Mouse (Mus musculus) heart, embryonic 13.5 days (tissue): Measurements from ENCODE around the gene Traf1. TPM values are rescaled to one million over a fixed set of nuclear protein-coding genes. Genes with fewer than 3 reads are reported as not detected.
A peak's percentile ranks its signal among the peaks of the same experiment; 100 is the strongest.

Source experiments
- ATAC-seq: fragments of 200-750 bp; cut with Nextera tagmentation; 2 replicates; pipeline ENCODE4 v1.8.0; 2017; ENCODE audit warnings: moderate TSS enrichment; ENCODE audit not compliant: insufficient number of reproducible peaks, low FRiP score, low TSS enrichment; ENCODE audit errors: extremely low read depth
- H3K27ac ChIP-seq: fragments of 300-500 bp; sonication (generic); replicated peaks from 2 replicates; pipeline ENCODE4 v1.5.1; 2015; ENCODE audit warnings: moderate library complexity, mild to moderate bottlenecking, inconsistent platforms
- H3K27me3 ChIP-seq: fragments of 300-500 bp; sonication (generic); replicated peaks from 2 replicates; pipeline ENCODE4 v1.6.1; 2015; ENCODE audit warnings: mild to moderate bottlenecking, inconsistent platforms
- H3K36me3 ChIP-seq: fragments of 300-500 bp; sonication (generic); 2 replicates; pipeline ENCODE4 v1.6.1; 2015; ENCODE audit warnings: mild to moderate bottlenecking, inconsistent platforms
- H3K4me1 ChIP-seq: fragments of 300-500 bp; sonication (generic); 2 replicates; pipeline ENCODE4 v1.6.1; 2015; ENCODE audit warnings: inconsistent platforms
- H3K4me2 ChIP-seq: fragments of 300-500 bp; sonication (generic); 2 replicates; pipeline ENCODE4 v1.6.1; 2015; ENCODE audit warnings: inconsistent platforms, mild to moderate bottlenecking, moderate library complexity
- H3K4me3 ChIP-seq: fragments of 300-500 bp; sonication (generic); 2 replicates; pipeline ENCODE4 v1.5.1; 2015; ENCODE audit warnings: moderate library complexity, mild to moderate bottlenecking, inconsistent platforms
- H3K9ac ChIP-seq: fragments of 300-500 bp; sonication (generic); 2 replicates; pipeline ENCODE4 v1.6.1; 2015; ENCODE audit warnings: inconsistent platforms, mild to moderate bottlenecking, moderate library complexity
- H3K9me3 ChIP-seq: fragments of 300-500 bp; sonication (generic); 2 replicates; pipeline ENCODE4 v1.6.1; 2016; ENCODE audit warnings: inconsistent platforms
- WGBS: fragments of 180-500 bp; shearing (Covaris S2); methylation state at CpG from one replicate; pipeline ENCODE4 v1.1.7; 2015; ENCODE audit warnings: mixed read lengths; 5-methylcytosine and 5-hydroxymethylcytosine counted together
- polyA plus RNA-seq: library from polyadenylated mRNA; unstranded; fragments of >200 nt; fragmentation: Nextera tagmentation; extraction: Ambion mirVana; gene quantifications from 2 replicates; pipeline ENCODE4 v1.2.1, GENCODE M21; 2015

Traf1 gene
- polyA plus RNA-seq, 1 experiment from 2014 or later: 1.9 TPM

GRCm38 (mm10) chr2:34965806-34966205 is 4.2 kb upstream of the Traf1 start:
- Histone ChIP-seq H3K36me3 (no peaks in the 10 kb centered on the region), H3K27me3 (peaks cover 3% of the 10 kb centered on the region; the same call in 1 of the 2 replicates), H3K4me2 (no peak overlapping the region), H3K9ac (0 out of 2 replicates have a peak overlapping the region, but pooled peaks have one; percentile 7), H3K4me1 (peaks cover 24% of the 10 kb centered on the region), H3K4me3 (no peak overlapping the region), H3K27ac (no peak overlapping the region), H3K9me3 (no peaks in the 10 kb centered on the region)
- 70% methylated on average over 8 of the region's 8 CpGs for WGBS
- no peak for ATAC-seq

GRCm38 (mm10) chr2:34965293-34965692 is 3.7 kb upstream of the Traf1 start:
- Histone ChIP-seq H3K27ac (no peak overlapping the region), H3K9me3 (no peaks in the 10 kb centered on the region), H3K36me3 (no peaks in the 10 kb centered on the region), H3K9ac (no peak overlapping the region), H3K4me2 (peak overlapping the region; percentile 38), H3K27me3 (peaks cover 3% of the 10 kb centered on the region; the same call in 1 of the 2 replicates), H3K4me3 (no peak overlapping the region), H3K4me1 (peaks cover 26% of the 10 kb centered on the region)
- WGBS: 42% methylated on average over 9 of the region's 9 CpGs
- ATAC-seq: no peak

GRCm38 (mm10) chr2:34964651-34965050 is 3.1 kb upstream of the Traf1 start:
- Histone ChIP-seq H3K27ac (no peak overlapping the region), H3K4me2 (no peak overlapping the region), H3K4me3 (no peak overlapping the region), H3K4me1 (peaks cover 23% of the 10 kb centered on the region), H3K9ac (no peak overlapping the region), H3K36me3 (no peaks in the 10 kb centered on the region), H3K9me3 (no peaks in the 10 kb centered on the region), H3K27me3 (peaks cover 8% of the 10 kb centered on the region; the same call in 1 of the 2 replicates)
- ATAC-seq: no peak
- WGBS: 75% methylated on average over 9 of the region's 9 CpGs

- Histone ChIP-seq H3K36me3 (no peaks in the 10 kb centered on the region), H3K4me3 (no peak overlapping the region), H3K4me1 (peaks cover 23% of the 10 kb centered on the region), H3K4me2 (no peak overlapping the region), H3K9me3 (no peaks in the 10 kb centered on the region), H3K27me3 (peaks cover 10% of the 10 kb centered on the region; the same call in 1 of the 2 replicates), H3K9ac (no peak overlapping the region), H3K27ac (no peak overlapping the region)
- WGBS: 81% methylated on average over 6 of the region's 6 CpGs
- no peak for ATAC-seq
Observed at GRCm38 (mm10) chr2:34964230-34964629, 2.7 kb upstream of the Traf1 start.

- H3K4me1 ChIP-seq: peaks cover 23% of the 10 kb centered on the region
- H3K9ac ChIP-seq: no peak overlapping the region
- WGBS: 70% methylated on average over 13 of the region's 13 CpGs
- H3K9me3 ChIP-seq: no peaks in the 10 kb centered on the region
- H3K27me3 ChIP-seq: peaks cover 14% of the 10 kb centered on the region; the same call in 1 of the 2 replicates
- H3K4me2 ChIP-seq: no peak overlapping the region
- H3K36me3 ChIP-seq: no peaks in the 10 kb centered on the region
- no peak; the same call in 1 of the 2 replicates for ATAC-seq
- no peak overlapping the region for H3K27ac ChIP-seq
- H3K4me3 ChIP-seq: no peak overlapping the region
Observed at GRCm38 (mm10) chr2:34963371-34963956, 1.9 kb upstream of the Traf1 start.

GRCm38 (mm10) chr2:34962893-34963292 is 1.3 kb upstream of the Traf1 start:
- Histone ChIP-seq H3K4me1 (peaks cover 23% of the 10 kb centered on the region), H3K9ac (no peak overlapping the region), H3K27me3 (peaks cover 17% of the 10 kb centered on the region; the same call in 1 of the 2 replicates), H3K27ac (no peak overlapping the region), H3K36me3 (no peaks in the 10 kb centered on the region), H3K4me2 (no peak overlapping the region), H3K4me3 (no peak overlapping the region), H3K9me3 (no peaks in the 10 kb centered on the region)
- WGBS: 62% methylated on average over 9 of the region's 9 CpGs
- no peak for ATAC-seq

GRCm38 (mm10) chr2:34962211-34962610 is 639 bp upstream of the Traf1 start:
- no peaks in the 10 kb centered on the region for H3K36me3 ChIP-seq
- H3K4me1 ChIP-seq: peaks cover 23% of the 10 kb centered on the region
- no peak overlapping the region for H3K4me3 ChIP-seq
- H3K27ac ChIP-seq: no peak overlapping the region
- H3K9ac ChIP-seq: 0 out of 2 replicates have a peak overlapping the region, but pooled peaks have one; percentile 70
- H3K27me3 ChIP-seq: peaks cover 17% of the 10 kb centered on the region; the same call in 1 of the 2 replicates
- H3K9me3 ChIP-seq: no peaks in the 10 kb centered on the region
- 61% methylated on average over 2 of the region's 2 CpGs for WGBS
- ATAC-seq: no peak
- 0 out of 2 replicates have a peak overlapping the region, but pooled peaks have one; percentile 69 for H3K4me2 ChIP-seq

GRCm38 (mm10) chr2:34960966-34961365 is 606 bp downstream of the Traf1 start:
- no peaks in the 10 kb centered on the region for H3K36me3 ChIP-seq
- peaks cover 17% of the 10 kb centered on the region; the same call in 1 of the 2 replicates for H3K27me3 ChIP-seq
- H3K9me3 ChIP-seq: no peaks in the 10 kb centered on the region
- peak overlapping the region; percentile 69 for H3K4me2 ChIP-seq
- H3K4me1 ChIP-seq: peaks cover 23% of the 10 kb centered on the region
- H3K4me3 ChIP-seq: peak overlapping the region; percentile 43
- no peak overlapping the region for H3K27ac ChIP-seq
- WGBS: 59% methylated on average over 6 of the region's 6 CpGs
- H3K9ac ChIP-seq: peak overlapping the region; percentile 70
- no peak for ATAC-seq

GRCm38 (mm10) chr2:34960466-34960865 is 1.1 kb downstream of the Traf1 start:
- Histone ChIP-seq H3K27ac (no peak overlapping the region), H3K9me3 (no peaks in the 10 kb centered on the region), H3K27me3 (peaks cover 17% of the 10 kb centered on the region; the same call in 1 of the 2 replicates), H3K4me2 (no peak overlapping the region), H3K4me1 (peaks cover 23% of the 10 kb centered on the region), H3K4me3 (no peak overlapping the region), H3K9ac (no peak overlapping the region), H3K36me3 (no peaks in the 10 kb centered on the region)
- ATAC-seq: no peak
- 68% methylated on average over 4 of the region's 5 CpGs for WGBS

- Histone ChIP-seq H3K9ac (no peak overlapping the region), H3K9me3 (no peaks in the 10 kb centered on the region), H3K4me2 (no peak overlapping the region), H3K36me3 (no peaks in the 10 kb centered on the region), H3K27ac (no peak overlapping the region), H3K4me1 (peaks cover 22% of the 10 kb centered on the region), H3K27me3 (peaks cover 17% of the 10 kb centered on the region; the same call in 1 of the 2 replicates), H3K4me3 (no peak overlapping the region)
- ATAC-seq: no peak
- WGBS: 76% methylated on average over 7 of the region's 7 CpGs
Observed at GRCm38 (mm10) chr2:34958582-34958981, 3.0 kb downstream of the Traf1 start.

- peaks cover 16% of the 10 kb centered on the region for H3K4me1 ChIP-seq
- ATAC-seq: no peak
- H3K27ac ChIP-seq: no peak overlapping the region
- no peaks in the 10 kb centered on the region for H3K9me3 ChIP-seq
- no peaks in the 10 kb centered on the region for H3K36me3 ChIP-seq
- H3K27me3 ChIP-seq: peaks cover 17% of the 10 kb centered on the region; the same call in 1 of the 2 replicates
- no peak overlapping the region for H3K4me2 ChIP-seq
- WGBS: 58% methylated on average over 7 of the region's 7 CpGs
- H3K4me3 ChIP-seq: no peak overlapping the region
- H3K9ac ChIP-seq: no peak overlapping the region
Observed at GRCm38 (mm10) chr2:34958036-34958435, 3.5 kb downstream of the Traf1 start.

- H3K4me2 ChIP-seq: no peak overlapping the region
- no peaks in the 10 kb centered on the region for H3K36me3 ChIP-seq
- peaks cover 12% of the 10 kb centered on the region for H3K4me1 ChIP-seq
- H3K27ac ChIP-seq: no peak overlapping the region
- no peak overlapping the region for H3K9ac ChIP-seq
- no peak for ATAC-seq
- peaks cover 17% of the 10 kb centered on the region; the same call in 1 of the 2 replicates for H3K27me3 ChIP-seq
- no peak overlapping the region for H3K4me3 ChIP-seq
- 62% methylated on average over 1 of the region's 1 CpGs for WGBS
- H3K9me3 ChIP-seq: no peaks in the 10 kb centered on the region
Observed at GRCm38 (mm10) chr2:34957405-34957804, 4.2 kb downstream of the Traf1 start.
